Mouse (Mus musculus) forebrain, embryonic 13.5 days (tissue): ENCODE data around the gene 5730596B20Rik. TPM values are rescaled to one million over a fixed set of nuclear protein-coding genes. Genes with fewer than 3 reads are reported as not detected.

Source experiments
- ATAC-seq: fragments of 200-750 bp; cut with Nextera tagmentation; 2 replicates; pipeline ENCODE4 v1.8.0; 2017
- H3K27ac ChIP-seq: fragments of 300-500 bp; sonication (generic); 2 replicates; pipeline ENCODE4 v1.5.1; 2015; ENCODE audit warnings: inconsistent platforms, mild to moderate bottlenecking, moderate library complexity
- H3K27me3 ChIP-seq: fragments of 300-500 bp; sonication (generic); 2 replicates; pipeline ENCODE4 v1.6.1; 2015; ENCODE audit warnings: mild to moderate bottlenecking, inconsistent platforms
- H3K36me3 ChIP-seq: fragments of 300-500 bp; sonication (generic); 2 replicates; pipeline ENCODE4 v1.6.1; 2015; ENCODE audit warnings: mild to moderate bottlenecking, inconsistent platforms; ENCODE audit not compliant: poor library complexity, severe bottlenecking
- H3K4me1 ChIP-seq: fragments of 300-500 bp; sonication (generic); 2 replicates; pipeline ENCODE4 v1.6.1; 2015; ENCODE audit warnings: inconsistent platforms
- H3K4me2 ChIP-seq: fragments of 300-500 bp; sonication (generic); 2 replicates; pipeline ENCODE4 v1.6.1; 2015; ENCODE audit warnings: inconsistent platforms, mild to moderate bottlenecking, moderate library complexity
- H3K4me3 ChIP-seq: fragments of 300-500 bp; sonication (generic); 2 replicates; pipeline ENCODE4 v1.5.1; 2015; ENCODE audit warnings: mild to moderate bottlenecking, inconsistent platforms
- H3K9ac ChIP-seq: fragments of 300-500 bp; sonication (generic); 2 replicates; pipeline ENCODE4 v1.6.1; 2015; ENCODE audit warnings: mild to moderate bottlenecking, inconsistent platforms
- H3K9me3 ChIP-seq: fragments of 300-500 bp; sonication (generic); replicated peaks from 2 replicates; pipeline ENCODE4 v1.6.1; 2016; ENCODE audit warnings: inconsistent platforms
- WGBS: fragments of 180-500 bp; shearing (Covaris S2); methylation state at CpG from one replicate; pipeline ENCODE4 v1.1.7; 2015; 5-methylcytosine and 5-hydroxymethylcytosine counted together
- polyA plus RNA-seq: library from polyadenylated mRNA; unstranded; fragments of >200 nt; fragmentation: Nextera tagmentation; extraction: Ambion mirVana; gene quantifications from 2 replicates; pipeline ENCODE4 v1.2.1, GENCODE M21; 2015

5730596B20Rik gene
- polyA plus RNA-seq, 1 experiment from 2014 or later = not detected

GRCm38 (mm10) chr6:52194690-52195089 lies 17.4 kb downstream of the 5730596B20Rik start:
- no peaks in the 10 kb centered on the region for H3K36me3 ChIP-seq
- no peak for ATAC-seq
- no peaks in the 10 kb centered on the region for H3K9me3 ChIP-seq
- H3K9ac ChIP-seq = no peak overlapping the region
- WGBS = 4% methylated on average over 10 of the region's 10 CpGs
- H3K4me1 ChIP-seq = peaks cover 11% of the 10 kb centered on the region
- H3K4me3 ChIP-seq = no peak overlapping the region
- H3K4me2 ChIP-seq = no peak overlapping the region
- H3K27me3 ChIP-seq = peaks cover 100% of the 10 kb centered on the region
- no peak overlapping the region for H3K27ac ChIP-seq

GRCm38 (mm10) chr6:52196811-52197210 lies 19.5 kb downstream of the 5730596B20Rik start:
- Histone ChIP-seq H3K36me3 (no peaks in the 10 kb centered on the region), H3K9me3 (no peaks in the 10 kb centered on the region), H3K4me1 (0 out of 2 replicates have a peak, but pooled peaks cover 4% of the 10 kb centered on the region), H3K27ac (no peak overlapping the region), H3K4me3 (no peak overlapping the region), H3K9ac (no peak overlapping the region), H3K4me2 (no peak overlapping the region), H3K27me3 (peaks cover 100% of the 10 kb centered on the region)
- no peak for ATAC-seq
- 3% methylated on average over 9 of the region's 9 CpGs for WGBS

GRCm38 (mm10) chr6:52197271-52197670 lies 20.0 kb downstream of the 5730596B20Rik start:
- Histone ChIP-seq H3K4me2 (no peak overlapping the region), H3K27ac (no peak overlapping the region)

DNA sequence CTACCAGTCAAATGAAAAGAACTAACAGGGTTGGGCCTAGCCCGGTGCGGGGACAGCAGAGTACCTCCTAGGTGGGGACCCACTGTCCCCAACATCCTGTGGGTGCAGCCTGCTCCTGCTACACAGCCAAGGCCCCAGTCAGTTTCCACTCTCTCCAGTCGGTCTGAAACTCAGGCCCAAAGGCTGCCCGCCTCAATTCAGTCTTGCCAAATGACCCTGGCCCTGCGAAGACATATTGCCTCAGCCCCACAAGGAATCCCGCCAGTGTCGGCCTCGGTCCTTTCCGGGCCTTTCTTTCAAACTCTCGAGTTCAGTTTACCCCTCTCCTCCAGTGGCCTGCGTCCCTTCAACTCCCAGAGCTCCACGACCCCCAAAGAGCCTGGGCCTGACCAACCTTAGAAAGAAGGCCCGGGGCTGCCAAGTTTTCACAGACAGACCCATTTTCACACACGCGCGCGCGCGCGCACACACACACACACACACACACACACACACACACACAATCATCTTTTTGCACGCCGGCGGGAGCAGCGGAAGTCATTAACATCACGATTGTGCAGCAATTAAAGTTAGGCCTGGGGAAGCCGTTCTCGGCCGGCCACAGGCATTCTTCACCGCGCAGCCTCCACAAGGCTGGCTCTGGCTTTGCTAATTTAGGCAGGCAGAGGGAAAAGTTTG lies 22.9 kb downstream of the 5730596B20Rik start:
- WGBS = under 1% methylated on average over 30 of the region's 30 CpGs
- Histone ChIP-seq H3K9me3 (no peaks in the 10 kb centered on the region), H3K36me3 (no peaks in the 10 kb centered on the region), H3K4me1 (peaks cover 13% of the 10 kb centered on the region), H3K27me3 (peaks cover 100% of the 10 kb centered on the region), H3K4me2 (no peak overlapping the region), H3K9ac (no peak overlapping the region), H3K27ac (no peak overlapping the region), H3K4me3 (no peak overlapping the region)
- ATAC-seq = no peak

More at GRCm38 (mm10) chr6:52197271-52197670, 20.0 kb downstream of the 5730596B20Rik start:
- ATAC-seq = no peak
- H3K4me3 ChIP-seq = no peak overlapping the region
- 1% methylated on average over 10 of the region's 10 CpGs for WGBS
- no peaks in the 10 kb centered on the region for H3K9me3 ChIP-seq
- H3K9ac ChIP-seq = no peak overlapping the region
- H3K27me3 ChIP-seq = peaks cover 100% of the 10 kb centered on the region
- no peaks in the 10 kb centered on the region for H3K36me3 ChIP-seq
- no peaks in the 10 kb centered on the region for H3K4me1 ChIP-seq

DNA sequence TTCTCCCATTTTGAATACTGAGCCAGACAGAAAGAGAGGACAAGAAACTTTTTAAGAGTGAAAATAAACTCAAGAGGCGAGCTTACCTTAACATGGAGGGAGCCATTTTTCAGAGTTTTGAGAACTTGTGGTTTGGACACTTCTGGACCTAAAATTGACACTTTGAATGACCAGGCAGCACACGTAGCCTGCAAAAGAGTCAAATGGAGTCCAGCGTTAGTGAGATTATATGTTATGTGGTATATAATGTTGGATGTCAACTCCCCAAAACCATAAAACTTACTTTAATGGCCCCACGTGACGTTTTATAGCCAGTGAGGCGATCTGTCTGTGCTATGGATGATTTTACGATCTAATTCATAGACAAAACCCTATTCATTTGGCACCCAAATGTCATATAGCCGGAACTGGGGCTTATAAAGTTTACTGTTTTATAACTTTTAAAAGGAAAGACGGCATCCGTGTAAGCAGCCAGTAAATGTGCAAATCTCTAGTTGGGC lies 23.5 kb downstream of the 5730596B20Rik start:
- Histone ChIP-seq H3K4me2 (no peak overlapping the region), H3K4me1 (peaks cover 13% of the 10 kb centered on the region), H3K4me3 (no peak overlapping the region), H3K9me3 (no peaks in the 10 kb centered on the region), H3K27me3 (peaks cover 100% of the 10 kb centered on the region), H3K27ac (no peak overlapping the region), H3K9ac (no peak overlapping the region), H3K36me3 (no peaks in the 10 kb centered on the region)
- no peak for ATAC-seq
- 5% methylated on average over 10 of the region's 10 CpGs for WGBS

GRCm38 (mm10) chr6:52201269-52201668 lies 24.0 kb downstream of the 5730596B20Rik start:
- no peak overlapping the region for H3K9ac ChIP-seq
- peaks cover 100% of the 10 kb centered on the region for H3K27me3 ChIP-seq
- H3K36me3 ChIP-seq = no peaks in the 10 kb centered on the region
- no peak for ATAC-seq
- no peaks in the 10 kb centered on the region for H3K9me3 ChIP-seq
- H3K4me1 ChIP-seq = peaks cover 13% of the 10 kb centered on the region
- H3K27ac ChIP-seq = no peak overlapping the region
- H3K4me2 ChIP-seq = no peak overlapping the region
- H3K4me3 ChIP-seq = no peak overlapping the region
- WGBS = 4% methylated on average over 1 of the region's 1 CpGs

- Histone ChIP-seq H3K4me3 (no peak overlapping the region), H3K9ac (no peak overlapping the region)
- no peak for ATAC-seq
These were observed 25.2 kb downstream of the 5730596B20Rik start for GRCm38 (mm10) chr6:52202362-52203120.

GRCm38 (mm10) chr6:52203121-52203370 lies 25.7 kb downstream of the 5730596B20Rik start:
- H3K4me2 ChIP-seq = no peak overlapping the region
- H3K36me3 ChIP-seq = no peaks in the 10 kb centered on the region
- H3K9ac ChIP-seq = no peak overlapping the region
- H3K4me3 ChIP-seq = no peak overlapping the region
- H3K4me1 ChIP-seq = peaks cover 13% of the 10 kb centered on the region
- WGBS = under 1% methylated on average over 10 of the region's 10 CpGs
- peaks cover 100% of the 10 kb centered on the region for H3K27me3 ChIP-seq
- no peak overlapping the region for H3K27ac ChIP-seq
- no peak for ATAC-seq
- no peaks in the 10 kb centered on the region for H3K9me3 ChIP-seq

More at GRCm38 (mm10) chr6:52202362-52203120, 25.2 kb downstream of the 5730596B20Rik start:
- Histone ChIP-seq H3K36me3 (no peaks in the 10 kb centered on the region), H3K4me1 (peaks cover 13% of the 10 kb centered on the region), H3K27me3 (peaks cover 100% of the 10 kb centered on the region), H3K9me3 (no peaks in the 10 kb centered on the region), H3K4me2 (no peak overlapping the region), H3K27ac (no peak overlapping the region)
- WGBS = 1% methylated on average over 22 of the region's 22 CpGs

GRCm38 (mm10) chr6:52203371-52204049 lies 26.2 kb downstream of the 5730596B20Rik start:
- Histone ChIP-seq H3K27me3 (peaks cover 100% of the 10 kb centered on the region), H3K4me1 (peaks cover 14% of the 10 kb centered on the region), H3K27ac (no peak overlapping the region), H3K4me3 (peak overlapping the region; percentile 16), H3K9me3 (no peaks in the 10 kb centered on the region), H3K4me2 (peak overlapping the region; percentile 34), H3K9ac (no peak overlapping the region), H3K36me3 (no peaks in the 10 kb centered on the region)
- no peak for ATAC-seq
- 0% methylated on average over 44 of the region's 46 CpGs for WGBS

- Histone ChIP-seq H3K4me2 (peak within 1 kb of the TSS; percentile 34), H3K27ac (no peak within 1 kb of the TSS), H3K9me3 (no peaks in the 10 kb centered on the region), H3K4me1 (peaks cover 18% of the 10 kb centered on the region), H3K36me3 (no peaks in the 10 kb centered on the region), H3K9ac (no peak within 1 kb of the TSS), H3K27me3 (peaks cover 100% of the 10 kb centered on the region), H3K4me3 (peak within 1 kb of the TSS; percentile 16)
- no peak for ATAC-seq
- WGBS = under 1% methylated on average over 60 of the region's 65 CpGs
These were observed 26.9 kb downstream of the 5730596B20Rik start, which contains the start of gene Hoxa5 for GRCm38 (mm10) chr6:52204050-52204752. TSS of gene Hoxa5 (minus strand) at chr6:52204587.

- no peak overlapping the region for H3K4me2 ChIP-seq
- no peak overlapping the region for H3K4me3 ChIP-seq
- H3K9ac ChIP-seq = no peak overlapping the region
- H3K36me3 ChIP-seq = no peaks in the 10 kb centered on the region
- no peaks in the 10 kb centered on the region for H3K9me3 ChIP-seq
- peaks cover 100% of the 10 kb centered on the region for H3K27me3 ChIP-seq
- 4% methylated on average over 14 of the region's 14 CpGs for WGBS
- ATAC-seq = no peak
- H3K4me1 ChIP-seq = peaks cover 18% of the 10 kb centered on the region
- no peak overlapping the region for H3K27ac ChIP-seq
These were observed 27.9 kb downstream of the 5730596B20Rik start for GRCm38 (mm10) chr6:52205221-52205620.
